Mouse (Mus musculus) layer of hippocampus, adult 6 months (tissue): Measurements from ENCODE around the gene Bmp7. TPM values are rescaled to one million over a fixed set of nuclear protein-coding genes. Genes with fewer than 3 reads are reported as not detected.

Experiments
- long read RNA-seq, 2 experiments: library from polyadenylated mRNA; unstranded; transcript quantifications; one replicate each; pipeline ENCODE4 v2.0.0; 2019 to 2020
- microRNA-seq: library from miRNA; unstranded; fragments of <30 nt; microRNA quantifications from one replicate; pipeline ENCODE4 v1.2.0, GENCODE M21; 2020
- polyA plus RNA-seq: library from polyadenylated mRNA; unstranded; fragments of <200 nt; fragmentation: Nextera tagmentation; gene quantifications from 2 replicates; pipeline ENCODE4 v1.2.3, GENCODE M21; 2021

The Bmp7 gene
- 5.0 and 5.2 TPM in 2 replicates for polyA plus RNA-seq
- long read RNA-seq, experiment 1, transcript Bmp7-201 (7 exons, 3,670 nt): major isoform, 7 of 8 reads
- long read RNA-seq, experiment 1, partial matches to known transcripts: 0 of 8 reads
- long read RNA-seq, experiment 1, other reads (novel, unspliced or antisense): 1 of 8 reads
- long read RNA-seq, experiment 2, transcript Bmp7-201 (7 exons, 3,670 nt): major isoform, 30 of 34 reads
- long read RNA-seq, experiment 2, partial matches to known transcripts: 1 of 34 reads
- long read RNA-seq, experiment 2, other reads (novel, unspliced or antisense): 3 of 34 reads

DNA sequence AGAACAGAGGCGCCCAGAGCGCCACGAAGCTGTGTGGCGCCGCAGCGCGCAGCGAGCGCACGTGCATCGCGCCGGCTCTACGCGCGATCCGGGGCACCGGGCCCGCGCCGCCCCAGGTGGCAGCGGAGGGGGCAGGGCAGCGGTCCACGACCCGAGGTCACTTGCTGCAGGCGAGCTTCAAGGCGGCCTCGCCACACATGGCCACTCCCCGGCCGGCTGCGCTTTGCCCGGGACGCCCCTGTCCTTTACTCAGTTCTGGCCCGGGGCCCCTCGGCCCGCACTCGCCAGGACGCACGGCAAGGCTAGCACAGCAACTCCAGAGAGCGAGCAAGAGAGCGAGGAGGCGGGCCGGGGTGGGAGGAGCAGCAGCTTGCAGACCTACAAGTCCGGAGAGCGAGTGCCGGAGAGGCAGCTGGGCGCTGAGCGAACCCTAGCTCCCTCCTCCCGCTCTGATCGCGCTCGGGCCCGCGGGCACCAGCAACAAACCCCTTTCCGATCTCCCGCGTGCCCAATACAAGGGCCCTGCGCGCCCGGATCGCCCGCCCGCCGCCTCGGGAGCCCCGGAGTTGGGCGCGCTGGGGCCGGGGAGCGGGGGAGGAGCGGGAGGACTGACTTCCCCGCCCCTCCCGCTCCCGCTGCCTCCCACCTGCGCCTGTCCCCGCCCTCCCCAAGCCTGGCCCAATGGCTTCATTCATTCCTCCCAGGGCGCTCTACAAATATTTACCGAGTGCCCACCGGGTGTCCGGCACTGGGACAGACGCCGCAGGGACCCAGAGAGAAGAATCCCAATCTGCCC, at the start of gene Bmp7:
Bmp7 (minus strand) TSS at position 319 of the 796 bp plus-strand sequence.

DNA sequence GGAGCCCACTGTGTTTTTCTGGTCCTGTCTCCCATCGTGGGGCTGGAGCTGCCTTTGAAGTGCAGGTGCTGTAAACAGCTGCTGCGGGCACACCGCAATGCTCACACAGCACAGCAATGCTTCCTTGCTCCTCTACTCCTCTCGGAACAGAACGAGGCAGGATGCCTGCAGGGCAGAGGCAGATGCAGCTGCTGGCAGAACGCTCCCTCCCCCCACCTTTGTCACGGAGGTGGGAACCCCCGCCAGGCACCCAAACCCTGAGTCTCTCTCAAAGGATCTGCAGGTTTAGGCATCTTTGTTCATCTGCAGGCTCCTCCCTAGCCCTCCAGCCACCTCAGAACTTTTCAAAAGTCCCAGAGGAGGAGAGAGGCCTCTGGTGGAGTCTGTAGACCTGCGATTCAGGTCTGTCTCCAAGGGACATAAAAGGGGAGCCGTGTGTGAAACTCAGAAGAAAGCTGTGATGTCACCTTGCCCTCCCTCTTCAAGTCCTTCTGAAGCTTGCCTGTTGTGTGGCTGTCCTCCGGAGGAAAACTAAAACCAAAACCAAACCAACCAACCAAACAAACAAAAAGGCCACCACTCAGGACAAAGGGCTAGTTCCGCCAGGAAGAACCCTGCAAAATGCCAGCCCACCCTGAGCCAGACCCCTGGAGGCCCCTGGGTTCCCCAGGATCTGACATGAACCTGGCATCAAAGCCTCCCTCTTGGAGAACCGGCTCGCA, 37.4 kb upstream of the Bmp7 start, which contains the start of gene Spo11:
Spo11 (plus strand) TSS at position 292 of the 722 bp plus-strand sequence.

Small RNAs within 50 kb of the gene (microRNA-seq; reads per million reads assigned to microRNA genes)
- gene Gm22773: not detected

Other genes starting within 250 kb of the Bmp7 start
- gene Spo11, start 37.4 kb upstream of the Bmp7 start, polyA plus RNA-seq: 0.08 TPM in 1 of 2 replicates, not detected in the other
- 79.3 and 80.0 TPM in 2 replicates for gene Rae1, start 59.8 kb upstream of the Bmp7 start, polyA plus RNA-seq
- 3.9 TPM in 2 replicates for gene Rbm38, start 80.2 kb upstream of the Bmp7 start, polyA plus RNA-seq
- not detected in 2 replicates for gene Ctcfl, start 179.2 kb upstream of the Bmp7 start, polyA plus RNA-seq
- gene Pck1, start 212.7 kb upstream of the Bmp7 start, polyA plus RNA-seq: not detected in 2 replicates